Mouse (Mus musculus): ENCODE measurements around the gene Samd11. TPM values are rescaled to one million over a fixed set of nuclear protein-coding genes. Genes with fewer than 3 reads are reported as not detected.
A peak's percentile ranks its signal among the peaks of the same experiment; 100 is the strongest.

Samd11 gene
- polyA plus RNA-seq, 1 experiment from 2014 or later: 1.2 TPM

DNA sequence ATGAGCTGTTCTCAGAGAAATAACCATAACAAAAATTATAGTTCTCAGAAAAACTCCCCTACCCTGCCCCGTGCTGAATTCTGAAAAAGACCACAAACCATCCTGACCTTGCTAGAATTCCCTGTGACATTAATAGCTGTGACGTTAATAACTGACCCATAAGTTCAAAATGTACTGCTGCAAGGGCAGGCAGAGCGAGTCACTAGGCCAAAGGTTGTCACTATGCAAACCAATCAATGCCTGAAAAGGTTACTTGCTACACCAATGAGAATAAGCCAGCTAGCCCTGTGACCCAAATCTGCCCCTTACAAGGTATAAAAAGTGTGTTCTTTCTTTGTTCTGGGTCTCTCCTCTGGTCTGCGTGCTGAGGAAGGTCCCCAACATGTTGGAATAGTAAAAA lies 46.6 kb downstream of the Samd11 start:
- peaks cover 12% of the 10 kb centered on the region for H3K27me3 ChIP-seq
- H3K4me2 ChIP-seq: no peak overlapping the region
- H3K27ac ChIP-seq: no peak overlapping the region
- no peak for ATAC-seq (replicated peaks; ENCODE audit: low FRiP score)
- H3K9me3 ChIP-seq (replicated peaks): no peaks in the 10 kb centered on the region
- H3K4me1 ChIP-seq: peaks cover 11% of the 10 kb centered on the region; the same call in 1 of the 2 replicates
- WGBS: 80% methylated on average over 4 of the region's 4 CpGs
- no peak overlapping the region for H3K4me3 ChIP-seq (replicated peaks)
- H3K9ac ChIP-seq: no peak overlapping the region
- H3K36me3 ChIP-seq: 0 out of 2 replicates have a peak, but pooled peaks cover 3% of the 10 kb centered on the region

DNA sequence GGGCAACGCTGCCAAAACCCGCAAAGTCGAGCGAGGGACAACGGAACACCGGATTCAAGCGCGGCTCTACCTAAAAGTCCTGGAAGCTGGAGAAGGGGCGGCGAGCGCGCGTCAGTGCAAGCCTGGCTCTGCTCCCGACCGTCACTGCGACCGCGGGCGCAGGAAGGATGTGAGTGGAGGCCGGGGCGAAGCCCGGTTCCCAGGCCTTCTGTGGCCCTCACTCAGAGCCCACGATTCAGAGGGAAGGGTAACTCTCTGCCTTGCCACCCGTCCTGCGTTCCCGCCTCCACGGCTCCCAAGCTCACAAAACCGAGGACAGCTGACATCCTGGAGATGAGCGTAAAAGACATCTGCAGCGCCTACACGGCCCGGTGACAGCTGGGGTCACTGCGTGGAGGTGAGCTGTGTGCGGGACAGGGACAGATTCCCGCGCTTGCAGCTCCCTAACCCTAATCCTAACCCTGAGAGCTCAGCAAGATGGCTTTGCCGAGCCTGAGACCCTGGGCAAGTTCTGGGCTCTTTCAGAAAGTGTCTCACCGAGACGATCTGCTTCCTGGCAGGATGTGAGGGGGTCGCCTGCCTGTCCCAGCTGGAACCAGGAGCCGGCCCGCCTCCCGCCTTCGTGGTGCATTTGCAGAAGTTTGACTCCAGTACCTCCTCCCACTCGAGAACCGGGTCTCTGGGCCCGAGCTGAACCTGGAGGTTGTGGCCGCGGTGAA lies 51.9 kb downstream of the Samd11 start:
- WGBS: 1% methylated on average over 49 of the region's 49 CpGs
- peak overlapping the region; percentile 70 for H3K27ac ChIP-seq
- H3K9ac ChIP-seq: peak overlapping the region; percentile 57

DNA sequence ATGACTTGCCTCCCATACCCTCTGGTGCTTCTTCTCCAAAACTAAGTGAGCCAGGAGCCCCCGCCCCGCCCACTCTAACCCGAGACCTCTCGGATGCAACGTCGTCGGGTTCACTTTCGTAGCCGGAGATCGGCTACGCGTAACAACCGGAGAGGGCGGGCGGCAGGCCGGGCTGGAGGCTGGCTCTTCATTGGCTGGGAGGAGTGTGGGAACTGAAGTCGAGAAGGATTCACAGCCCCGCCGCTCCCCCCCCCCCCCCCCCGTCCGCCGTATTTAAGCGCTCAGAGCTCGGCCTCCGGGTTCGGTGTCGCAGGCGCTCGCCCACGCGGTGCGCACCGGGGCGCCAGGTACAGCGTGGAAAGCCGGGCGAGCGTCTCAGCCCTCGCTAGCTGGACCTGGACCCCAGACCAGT lies 52.5 kb downstream of the Samd11 start, which contains the start of gene AW011738:
TSS of gene AW011738 (plus strand) at position 304 of the 412 bp plus-strand sequence.
- Histone ChIP-seq H3K4me1 (peaks cover 33% of the 10 kb centered on the region), H3K4me2 (peak within 1 kb of the TSS; percentile 92), H3K9ac (peak within 1 kb of the TSS; percentile 57), H3K27ac (peak within 1 kb of the TSS; percentile 70), H3K36me3 (0 out of 2 replicates have a peak, but pooled peaks cover 3% of the 10 kb centered on the region), H3K4me3 (replicated peaks) (peak within 1 kb of the TSS; percentile 56), H3K9me3 (replicated peaks) (no peaks in the 10 kb centered on the region), H3K27me3 (peaks cover 15% of the 10 kb centered on the region)
- ATAC-seq (replicated peaks; ENCODE audit: low FRiP score): peak; percentile 84
- 0% methylated on average over 33 of the region's 39 CpGs for WGBS

More for the DNA sequence above, 51.9 kb downstream of the Samd11 start:
- Histone ChIP-seq H3K4me1 (peaks cover 31% of the 10 kb centered on the region), H3K4me3 (replicated peaks) (peak overlapping the region; percentile 56), H3K9me3 (replicated peaks) (no peaks in the 10 kb centered on the region), H3K36me3 (0 out of 2 replicates have a peak, but pooled peaks cover 3% of the 10 kb centered on the region), H3K27me3 (peaks cover 15% of the 10 kb centered on the region), H3K4me2 (peak overlapping the region; percentile 92)
- peak; percentile 46 for ATAC-seq (replicated peaks; ENCODE audit: low FRiP score)

- no peak overlapping the region for H3K9ac ChIP-seq
- ATAC-seq (replicated peaks; ENCODE audit: low FRiP score): no peak
- no peaks in the 10 kb centered on the region for H3K9me3 ChIP-seq (replicated peaks)
- H3K4me3 ChIP-seq (replicated peaks): peak overlapping the region; percentile 56
- peak overlapping the region; percentile 38; the same call in 1 of the 2 replicates for H3K27ac ChIP-seq
- H3K27me3 ChIP-seq: peaks cover 15% of the 10 kb centered on the region
- 37% methylated on average over 12 of the region's 12 CpGs for WGBS
- peak overlapping the region; percentile 92 for H3K4me2 ChIP-seq
- 0 out of 2 replicates have a peak, but pooled peaks cover under 1% of the 10 kb centered on the region for H3K36me3 ChIP-seq
- H3K4me1 ChIP-seq: peaks cover 33% of the 10 kb centered on the region
These were observed 53.0 kb downstream of the Samd11 start for GRCm38 (mm10) chr4:156202462-156202893.

- WGBS: 54% methylated on average over 10 of the region's 10 CpGs
- Histone ChIP-seq H3K9ac (no peak within 1 kb of the TSS), H3K4me1 (peaks cover 41% of the 10 kb centered on the region), H3K4me3 (replicated peaks) (no peak within 1 kb of the TSS), H3K27ac (no peak within 1 kb of the TSS), H3K36me3 (no peaks in the 10 kb centered on the region), H3K9me3 (replicated peaks) (no peaks in the 10 kb centered on the region), H3K4me2 (no peak within 1 kb of the TSS), H3K27me3 (peaks cover 14% of the 10 kb centered on the region)
- ATAC-seq (replicated peaks; ENCODE audit: low FRiP score): no peak
These were observed 54.6 kb downstream of the Samd11 start, which contains the start of gene Isg15 for GRCm38 (mm10) chr4:156200623-156201475. Gene Isg15, minus strand, starts transcription at chr4:156200818.

GRCm38 (mm10) chr4:156197829-156198205 lies 57.6 kb downstream of the Samd11 start:
- 0 out of 2 replicates have a peak, but pooled peaks cover 2% of the 10 kb centered on the region for H3K27me3 ChIP-seq
- peaks cover 54% of the 10 kb centered on the region for H3K4me1 ChIP-seq
- H3K36me3 ChIP-seq: peaks cover 8% of the 10 kb centered on the region; the same call in 1 of the 2 replicates
- peak overlapping the region; percentile 90 for H3K4me2 ChIP-seq
- 0% methylated on average over 26 of the region's 26 CpGs for WGBS
- ATAC-seq (replicated peaks; ENCODE audit: low FRiP score): peak; percentile 93
- H3K4me3 ChIP-seq (replicated peaks): peak overlapping the region; percentile 97
- peak overlapping the region; percentile 43 for H3K9ac ChIP-seq
- peak overlapping the region; percentile 97 for H3K27ac ChIP-seq
- no peaks in the 10 kb centered on the region for H3K9me3 ChIP-seq (replicated peaks)

- H3K4me3 ChIP-seq (replicated peaks): peak within 1 kb of the TSS; percentile 97
- H3K9ac ChIP-seq: peak within 1 kb of the TSS; percentile 96
- peak within 1 kb of the TSS; percentile 97 for H3K27ac ChIP-seq
- 0 out of 2 replicates have a peak, but pooled peaks cover 2% of the 10 kb centered on the region for H3K27me3 ChIP-seq
- H3K9me3 ChIP-seq (replicated peaks): no peaks in the 10 kb centered on the region
- ATAC-seq (replicated peaks; ENCODE audit: low FRiP score): peak; percentile 83
- H3K4me1 ChIP-seq: peaks cover 54% of the 10 kb centered on the region
- WGBS: 1% methylated on average over 29 of the region's 88 CpGs
- H3K36me3 ChIP-seq: peaks cover 8% of the 10 kb centered on the region; the same call in 1 of the 2 replicates
- peak within 1 kb of the TSS; percentile 90 for H3K4me2 ChIP-seq
These were observed 58.2 kb downstream of the Samd11 start, which contains the start of gene Agrn for GRCm38 (mm10) chr4:156197131-156197828. Gene Agrn, minus strand, starts transcription at chr4:156197488.

Small RNA genes within 50 kb of the gene (microRNA-seq; reads per million reads assigned to microRNA genes)
- gene Mir7658: 3.3 reads per million, percentile 15 among the genes with 10 or more reads in this experiment

Other genes starting within 250 kb of the Samd11 start
- 0.72 and 0.78 TPM in 2 replicates for gene Tnfrsf4, start 241.8 kb downstream of the Samd11 start, polyA plus RNA-seq (2015; fragmentation: Nextera tagmentation; extraction: Ambion mirVana)
- gene Tnfrsf18, start 229.5 kb downstream of the Samd11 start, polyA plus RNA-seq (2015; fragmentation: Nextera tagmentation; extraction: Ambion mirVana): 1.7 and 2.4 TPM in 2 replicates
- 7.8 TPM in 2 replicates for gene Ttll10, start 196.2 kb downstream of the Samd11 start, polyA plus RNA-seq (2015; fragmentation: Nextera tagmentation; extraction: Ambion mirVana)
- 39.4 and 42.8 TPM in 2 replicates for gene 9430015G10Rik, start 145.7 kb downstream of the Samd11 start, polyA plus RNA-seq (2015; fragmentation: Nextera tagmentation; extraction: Ambion mirVana)
- 0.14 and 0.34 TPM in 2 replicates for gene Rnf223, start 125.1 kb downstream of the Samd11 start, polyA plus RNA-seq (2015; fragmentation: Nextera tagmentation; extraction: Ambion mirVana)
- gene Agrn, start 58.2 kb downstream of the Samd11 start, polyA plus RNA-seq (2015; fragmentation: Nextera tagmentation; extraction: Ambion mirVana): 83.9 and 96.4 TPM in 2 replicates
- 2.4 and 2.5 TPM in 2 replicates for gene Isg15, start 54.8 kb downstream of the Samd11 start, polyA plus RNA-seq (2015; fragmentation: Nextera tagmentation; extraction: Ambion mirVana)
- 7.6 and 7.8 TPM in 2 replicates for gene AW011738, start 52.4 kb downstream of the Samd11 start, polyA plus RNA-seq (2015; fragmentation: Nextera tagmentation; extraction: Ambion mirVana)
- gene Perm1, start 39.8 kb downstream of the Samd11 start, polyA plus RNA-seq (2015; fragmentation: Nextera tagmentation; extraction: Ambion mirVana): 0.84 and 1.0 TPM in 2 replicates
- gene Plekhn1, start 20.8 kb downstream of the Samd11 start, polyA plus RNA-seq (2015; fragmentation: Nextera tagmentation; extraction: Ambion mirVana): 19.1 and 21.4 TPM in 2 replicates
- 85.8 and 90.3 TPM in 2 replicates for gene Noc2l, start 19.6 kb downstream of the Samd11 start, polyA plus RNA-seq (2015; fragmentation: Nextera tagmentation; extraction: Ambion mirVana)
- gene Vmn2r-ps159, start 75.4 kb upstream of the Samd11 start, polyA plus RNA-seq (2015; fragmentation: Nextera tagmentation; extraction: Ambion mirVana): not detected in 2 replicates